Mouse (Mus musculus): ENCODE results near the gene Dydc1. TPM values are rescaled to one million over a fixed set of nuclear protein-coding genes. Genes with fewer than 3 reads are reported as not detected.
A peak's percentile ranks its signal among the peaks of the same experiment; 100 is the strongest.

Dydc1 gene
- polyA plus RNA-seq, 1 experiment from 2014 or later: not detected

DNA sequence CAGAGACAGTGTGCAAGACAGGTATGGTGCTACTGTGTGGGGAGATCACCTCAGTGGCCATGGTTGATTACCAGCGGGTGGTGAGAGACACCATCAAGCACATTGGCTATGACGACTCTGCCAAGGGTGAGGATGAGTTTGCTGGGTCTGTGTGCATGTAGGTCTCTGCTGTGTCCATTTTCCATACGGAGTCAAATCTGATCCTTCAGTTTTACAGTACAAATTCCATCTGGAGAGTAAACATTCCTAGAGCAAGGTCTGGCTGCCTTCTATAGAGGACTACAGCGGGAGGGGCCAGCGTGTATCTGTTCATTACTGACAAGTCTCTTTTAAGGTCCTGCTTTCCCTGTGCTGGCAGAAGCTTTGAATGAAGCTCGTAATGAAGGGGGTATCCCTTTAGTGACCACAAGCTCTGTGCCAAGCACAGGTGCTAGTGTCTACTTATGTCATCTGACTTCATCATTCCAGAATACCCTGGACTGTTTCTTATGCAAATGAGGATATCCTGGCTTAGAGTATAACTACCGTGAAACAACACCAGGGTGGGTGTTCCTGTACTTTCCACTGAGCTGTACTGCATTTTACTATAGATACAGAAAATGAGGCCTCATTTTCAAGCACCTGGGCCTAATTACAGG, 38.4 kb downstream of the Dydc1 start:
- H3K4me1 ChIP-seq (replicated peaks): no peaks in the 10 kb centered on the region
- H3K27me3 ChIP-seq (ENCODE audit: insufficient read depth, poor library complexity, severe bottlenecking): no peaks in the 10 kb centered on the region
- no peak overlapping the region for H3K4me3 ChIP-seq
- H3K9me3 ChIP-seq: no peaks in the 10 kb centered on the region
- DNase-seq (ENCODE audit: low spot score): no peak
- H3K36me3 ChIP-seq: no peaks in the 10 kb centered on the region
- no peak overlapping the region for H3K27ac ChIP-seq
- WGBS: 91% methylated on average over 7 of the region's 7 CpGs

DNA sequence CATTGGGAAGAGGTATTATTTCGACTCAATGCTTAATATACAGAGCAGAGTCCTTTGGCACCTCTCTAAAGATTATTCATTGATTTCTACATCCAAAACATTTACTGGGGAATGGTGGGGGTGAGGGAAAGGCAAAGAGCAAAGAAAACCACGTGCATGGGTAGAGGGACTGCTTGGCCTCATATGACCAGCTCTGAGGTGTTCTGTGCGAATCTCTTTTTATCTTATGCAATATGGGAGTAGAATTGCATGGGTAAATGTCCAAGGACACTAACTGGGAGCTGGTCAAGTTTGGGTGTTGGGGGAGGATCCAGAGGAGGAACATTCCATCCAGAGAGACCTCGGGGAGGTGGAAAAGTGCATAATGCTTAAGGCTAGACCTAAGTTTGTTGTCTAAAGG, 40.2 kb downstream of the Dydc1 start:
- H3K4me1 ChIP-seq (replicated peaks): no peaks in the 10 kb centered on the region
- H3K4me3 ChIP-seq: no peak overlapping the region
- DNase-seq (ENCODE audit: low spot score): no peak
- 74% methylated on average over 4 of the region's 4 CpGs for WGBS
- H3K27ac ChIP-seq: no peak overlapping the region
- H3K9me3 ChIP-seq: no peaks in the 10 kb centered on the region
- no peaks in the 10 kb centered on the region for H3K27me3 ChIP-seq (ENCODE audit: insufficient read depth, poor library complexity, severe bottlenecking)
- H3K36me3 ChIP-seq: no peaks in the 10 kb centered on the region

DNA sequence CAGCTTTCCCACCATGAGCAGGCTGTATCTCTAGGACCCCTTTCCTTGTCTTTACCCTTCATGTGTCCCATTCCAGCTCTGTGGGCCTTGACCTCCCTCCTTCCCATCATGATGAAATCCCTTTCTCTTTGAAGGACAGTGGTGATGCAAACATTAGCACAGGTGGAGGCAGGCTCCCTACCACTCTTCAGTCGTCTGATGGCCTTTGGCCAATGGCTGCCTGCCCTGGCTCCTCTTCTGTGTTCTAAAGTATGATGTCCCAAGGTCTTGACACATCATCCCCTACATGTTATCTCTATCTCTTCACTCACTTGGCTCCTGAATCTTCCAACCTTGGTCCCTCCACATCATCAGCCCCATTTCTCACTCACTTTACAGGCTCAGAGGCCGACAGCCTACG, 43.6 kb downstream of the Dydc1 start:
- H3K36me3 ChIP-seq: no peaks in the 10 kb centered on the region
- DNase-seq (ENCODE audit: low spot score): no peak
- H3K4me1 ChIP-seq (replicated peaks): no peaks in the 10 kb centered on the region
- no peak overlapping the region for H3K4me3 ChIP-seq
- no peak overlapping the region for H3K27ac ChIP-seq
- 86% methylated on average over 3 of the region's 3 CpGs for WGBS
- no peaks in the 10 kb centered on the region for H3K27me3 ChIP-seq (ENCODE audit: insufficient read depth, poor library complexity, severe bottlenecking)
- no peaks in the 10 kb centered on the region for H3K9me3 ChIP-seq

DNA sequence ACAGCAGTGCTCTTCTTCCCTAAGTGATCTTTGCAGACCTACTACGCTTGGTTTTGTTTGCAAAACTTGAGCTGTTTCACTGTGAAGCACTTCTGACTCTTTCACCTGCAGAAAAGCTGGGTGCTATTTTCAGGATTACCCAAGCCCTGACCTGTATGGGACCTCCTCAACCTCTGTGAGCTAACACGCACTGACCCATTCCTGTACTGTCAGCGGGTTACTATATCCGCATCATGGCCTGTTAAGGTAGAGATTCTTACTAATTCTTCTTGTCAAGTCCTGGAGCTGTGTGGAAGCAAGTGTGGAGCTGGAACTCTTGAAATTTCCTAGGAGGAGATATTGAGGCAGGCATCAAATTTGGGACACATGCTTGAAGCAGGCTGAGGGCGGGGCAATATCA, 52.0 kb downstream of the Dydc1 start:
- WGBS: 86% methylated on average over 5 of the region's 5 CpGs
- no peak overlapping the region for H3K27ac ChIP-seq
- no peak for DNase-seq (ENCODE audit: low spot score)
- H3K4me3 ChIP-seq: no peak overlapping the region
- no peaks in the 10 kb centered on the region for H3K36me3 ChIP-seq
- no peaks in the 10 kb centered on the region for H3K9me3 ChIP-seq
- H3K4me1 ChIP-seq (replicated peaks): no peaks in the 10 kb centered on the region
- no peaks in the 10 kb centered on the region for H3K27me3 ChIP-seq (ENCODE audit: insufficient read depth, poor library complexity, severe bottlenecking)

DNA sequence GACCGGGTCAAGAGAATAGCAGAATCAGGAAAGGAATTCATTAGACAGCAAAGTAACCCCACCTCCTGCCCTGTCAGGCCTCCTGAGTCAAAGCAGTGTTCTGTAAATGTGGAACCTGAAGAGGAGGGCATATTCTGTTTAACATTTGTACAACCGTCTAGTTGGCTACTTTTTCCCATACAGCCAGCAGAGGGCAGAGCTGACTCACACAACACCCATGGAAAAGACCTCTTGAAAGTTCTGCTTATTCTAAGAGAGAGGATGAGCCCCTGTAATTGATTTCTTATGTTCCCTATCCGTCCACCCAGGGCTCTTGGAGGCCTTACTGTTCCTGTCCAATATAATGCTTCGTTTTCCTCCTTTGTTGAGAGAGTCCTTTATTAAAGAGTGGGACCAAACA, 55.3 kb downstream of the Dydc1 start:
- H3K27me3 ChIP-seq (ENCODE audit: insufficient read depth, poor library complexity, severe bottlenecking): no peaks in the 10 kb centered on the region
- no peaks in the 10 kb centered on the region for H3K4me1 ChIP-seq (replicated peaks)
- 23% methylated on average over 4 of the region's 4 CpGs for WGBS
- no peak overlapping the region for H3K27ac ChIP-seq
- no peaks in the 10 kb centered on the region for H3K36me3 ChIP-seq
- no peak overlapping the region for H3K4me3 ChIP-seq
- DNase-seq (ENCODE audit: low spot score): peak; percentile 44
- no peaks in the 10 kb centered on the region for H3K9me3 ChIP-seq

DNA sequence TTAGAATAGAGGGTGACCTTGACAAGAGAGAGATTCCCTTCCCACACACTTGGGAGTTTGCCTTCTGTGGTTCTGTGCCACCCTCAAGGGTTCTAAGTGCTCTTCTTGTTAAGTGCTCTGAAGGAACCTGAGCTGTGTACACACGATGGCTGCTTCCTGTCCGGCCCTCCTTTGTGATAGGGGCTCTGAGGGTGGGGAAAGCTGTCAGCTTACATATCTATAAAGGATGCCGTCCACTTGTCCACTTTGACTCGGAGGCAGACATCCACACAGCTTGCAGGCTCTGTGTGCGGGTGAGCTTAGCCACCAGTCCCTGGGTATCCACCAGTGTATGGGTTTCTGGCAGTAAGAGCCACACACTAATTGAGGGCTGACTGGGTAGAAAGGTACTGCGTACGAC, 58.8 kb downstream of the Dydc1 start, which contains the start of gene Sftpa1:
Sftpa1 (plus strand) TSS at position 243 of the 400 bp plus-strand sequence.
- Histone ChIP-seq H3K4me3 (no peak within 1 kb of the TSS), H3K27me3 (ENCODE audit: insufficient read depth, poor library complexity, severe bottlenecking) (no peaks in the 10 kb centered on the region), H3K4me1 (replicated peaks) (no peaks in the 10 kb centered on the region), H3K9me3 (no peaks in the 10 kb centered on the region), H3K27ac (no peak within 1 kb of the TSS), H3K36me3 (no peaks in the 10 kb centered on the region)
- no peak for DNase-seq (ENCODE audit: low spot score)
- 88% methylated on average over 7 of the region's 7 CpGs for WGBS

DNA sequence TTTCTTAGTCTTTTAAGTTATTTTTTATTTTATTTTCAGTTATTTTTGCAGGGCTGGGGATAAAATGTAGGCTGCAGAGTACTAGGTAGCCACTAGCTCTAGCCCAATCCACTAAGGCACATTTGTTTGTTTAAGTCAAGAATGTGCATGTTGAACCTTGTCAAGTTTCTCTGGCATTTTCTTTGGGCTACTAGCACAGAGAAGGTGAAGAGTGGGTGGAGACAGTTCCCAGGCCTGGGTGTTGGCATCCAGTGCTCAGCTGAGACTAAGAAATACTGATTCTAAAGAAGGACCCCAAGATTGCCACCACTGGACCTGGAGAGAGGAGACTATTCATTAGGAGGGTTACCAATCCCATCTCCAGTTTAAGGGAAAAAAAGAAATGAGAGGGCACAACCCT, 64.3 kb downstream of the Dydc1 start:
- H3K27ac ChIP-seq: no peak overlapping the region
- H3K27me3 ChIP-seq (ENCODE audit: insufficient read depth, poor library complexity, severe bottlenecking): no peaks in the 10 kb centered on the region
- H3K9me3 ChIP-seq: no peaks in the 10 kb centered on the region
- no peak overlapping the region for H3K4me3 ChIP-seq
- H3K4me1 ChIP-seq (replicated peaks): no peaks in the 10 kb centered on the region
- no peak for DNase-seq (ENCODE audit: low spot score)
- no peaks in the 10 kb centered on the region for H3K36me3 ChIP-seq

DNA sequence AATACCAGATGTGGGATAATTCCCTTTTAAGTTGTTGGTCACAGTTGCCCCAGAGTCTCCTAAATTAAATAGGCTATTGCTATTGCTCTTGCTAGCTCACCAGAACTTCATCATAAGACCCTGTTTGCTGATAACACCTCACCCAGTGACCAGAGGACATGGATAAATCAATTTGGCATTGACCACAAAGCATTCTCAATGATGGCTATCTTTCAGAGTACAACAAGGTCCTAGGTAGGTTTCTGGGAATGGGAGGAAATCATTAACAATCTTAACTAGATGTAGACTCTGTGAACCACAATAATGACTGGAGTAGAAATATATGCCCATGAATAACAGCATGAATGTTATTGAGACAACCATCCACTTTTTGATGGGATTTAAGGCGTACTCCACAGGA, 68.0 kb downstream of the Dydc1 start:
- Histone ChIP-seq H3K27ac (no peak overlapping the region), H3K36me3 (no peaks in the 10 kb centered on the region), H3K27me3 (ENCODE audit: insufficient read depth, poor library complexity, severe bottlenecking) (no peaks in the 10 kb centered on the region), H3K4me3 (no peak overlapping the region), H3K9me3 (no peaks in the 10 kb centered on the region), H3K4me1 (replicated peaks) (no peaks in the 10 kb centered on the region)
- WGBS: 82% methylated on average over 1 of the region's 1 CpGs
- DNase-seq (ENCODE audit: low spot score): no peak

Other genes with a start within 250 kb of the Dydc1 start
- gene Sh2d4b, start 179.6 kb upstream of the Dydc1 start, polyA plus RNA-seq (2016; fragmentation: Nextera tagmentation; extraction: Ambion mirVana): 0.41 and 0.64 TPM in 2 replicates
- 95.5 and 95.7 TPM in 2 replicates for gene Tspan14, start 106.1 kb upstream of the Dydc1 start, polyA plus RNA-seq (2016; fragmentation: Nextera tagmentation; extraction: Ambion mirVana)
- 45.2 and 52.6 TPM in 2 replicates for gene Fam213a, start 59.1 kb upstream of the Dydc1 start, polyA plus RNA-seq (2016; fragmentation: Nextera tagmentation; extraction: Ambion mirVana)
- 0.47 and 0.64 TPM in 2 replicates for gene Dydc2, start 3.7 kb upstream of the Dydc1 start, polyA plus RNA-seq (2016; fragmentation: Nextera tagmentation; extraction: Ambion mirVana)
- not detected in 2 replicates for gene Mat1a, start 32.1 kb downstream of the Dydc1 start, polyA plus RNA-seq (2016; fragmentation: Nextera tagmentation; extraction: Ambion mirVana)
- not detected in 2 replicates for gene Sftpa1, start 58.9 kb downstream of the Dydc1 start, polyA plus RNA-seq (2016; fragmentation: Nextera tagmentation; extraction: Ambion mirVana)
- gene Mbl1, start 78.5 kb downstream of the Dydc1 start, polyA plus RNA-seq (2016; fragmentation: Nextera tagmentation; extraction: Ambion mirVana): not detected in 2 replicates
- not detected in 2 replicates for gene Sftpd, start 112.2 kb downstream of the Dydc1 start, polyA plus RNA-seq (2016; fragmentation: Nextera tagmentation; extraction: Ambion mirVana)
- gene Gm2832, start 205.9 kb downstream of the Dydc1 start, polyA plus RNA-seq (2016; fragmentation: Nextera tagmentation; extraction: Ambion mirVana): 0.11 TPM in 1 of 2 replicates, not detected in the other